Mouse (Mus musculus) hindbrain, embryonic 16.5 days (tissue): ENCODE data around the gene Lrrk1. TPM values are rescaled to one million over a fixed set of nuclear protein-coding genes. Genes with fewer than 3 reads are reported as not detected.

Source experiments
- ATAC-seq: fragments of 200-750 bp; cut with Nextera tagmentation; 2 replicates; pipeline ENCODE4 v1.8.0; 2017; ENCODE audit warnings: moderate TSS enrichment, moderate library complexity
- H3K27ac ChIP-seq: fragments of 300-500 bp; sonication (generic); 2 replicates; pipeline ENCODE4 v1.5.1; 2014; ENCODE audit warnings: low read depth, mild to moderate bottlenecking, control low read depth, low read length, moderate library complexity
- H3K27me3 ChIP-seq: fragments of 300-500 bp; sonication (generic); replicated peaks from 2 replicates; pipeline ENCODE4 v1.6.1; 2014; ENCODE audit warnings: low read length; ENCODE audit not compliant: control insufficient read depth, insufficient read depth
- H3K36me3 ChIP-seq: fragments of 300-500 bp; sonication (generic); 2 replicates; pipeline ENCODE4 v1.6.1; 2014; ENCODE audit warnings: mild to moderate bottlenecking, low read length, moderate library complexity, mixed read lengths; ENCODE audit not compliant: control insufficient read depth, insufficient read depth
- H3K4me1 ChIP-seq: fragments of 300-500 bp; sonication (generic); 2 replicates; pipeline ENCODE4 v1.6.1; 2014; ENCODE audit warnings: low read depth, low read length; ENCODE audit not compliant: control insufficient read depth, insufficient read depth
- H3K4me2 ChIP-seq: fragments of 300-500 bp; sonication (generic); 2 replicates; pipeline ENCODE4 v1.6.1; 2014; ENCODE audit warnings: mild to moderate bottlenecking, low read length, control low read depth, moderate library complexity
- H3K4me3 ChIP-seq: fragments of 300-500 bp; sonication (generic); 2 replicates; pipeline ENCODE4 v1.5.1; 2014; ENCODE audit warnings: mild to moderate bottlenecking, low read length, control low read depth, moderate library complexity
- H3K9ac ChIP-seq: fragments of 300-500 bp; sonication (generic); 2 replicates; pipeline ENCODE4 v1.6.1; 2014; ENCODE audit warnings: low read depth, mild to moderate bottlenecking, control low read depth, low read length, moderate library complexity
- H3K9me3 ChIP-seq: fragments of 300-500 bp; sonication (generic); 2 replicates; pipeline ENCODE4 v1.6.1; 2014; ENCODE audit warnings: mild to moderate bottlenecking, low read length, moderate library complexity; ENCODE audit not compliant: control insufficient read depth
- WGBS: fragments of 180-500 bp; shearing (Covaris S2); extraction: QIAGEN DNeasy Blood & Tissue Kit; methylation state at CpG from one replicate; pipeline ENCODE4 v1.1.7; 2014; 5-methylcytosine and 5-hydroxymethylcytosine counted together
- polyA plus RNA-seq: library from polyadenylated mRNA; unstranded; fragments of >200 nt; fragmentation: Nextera tagmentation; extraction: Ambion mirVana; gene quantifications from 2 replicates; pipeline ENCODE4 v1.2.1, GENCODE M21; 2015

Lrrk1 gene
- polyA plus RNA-seq, 1 experiment from 2014 or later, result 3.0 TPM

DNA sequence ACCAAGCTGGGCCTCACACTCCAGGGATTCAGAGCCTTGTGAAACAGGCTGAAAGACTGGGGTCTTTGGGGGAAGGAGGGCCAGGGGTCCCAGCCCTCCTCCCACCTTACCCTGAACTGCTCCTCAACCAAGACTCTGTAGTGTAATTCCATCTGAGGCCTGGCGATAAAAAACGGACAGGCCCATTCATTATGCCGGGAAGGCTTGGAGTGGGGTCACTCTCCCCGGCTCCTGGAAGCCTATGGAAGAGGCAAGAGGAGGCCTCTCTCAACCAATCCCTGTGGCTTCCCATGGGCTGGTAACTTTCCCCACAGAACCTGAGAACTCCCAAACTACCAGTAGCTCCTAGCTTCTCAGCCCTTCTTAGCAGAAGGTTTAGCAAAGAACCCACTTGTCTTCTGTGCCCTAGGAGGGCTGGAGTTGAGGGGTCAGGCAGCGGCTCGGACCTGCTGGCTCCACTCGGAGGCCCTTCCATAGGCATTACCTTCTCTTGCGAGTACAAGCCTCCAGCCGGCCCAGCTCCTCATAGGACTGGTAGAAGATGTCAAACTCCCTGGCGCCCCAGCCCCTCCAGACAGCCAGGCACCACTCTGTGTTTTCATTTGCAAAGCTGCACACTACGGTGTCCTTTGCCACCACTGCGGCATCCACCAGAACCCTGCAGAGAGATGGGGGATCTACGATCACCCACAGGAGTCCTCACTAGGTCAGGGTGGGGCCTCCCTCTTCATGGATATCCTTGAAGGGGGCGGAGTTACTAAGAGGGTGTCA lies 128.5 kb downstream of the Lrrk1 start:
- no peak overlapping the region for H3K4me2 ChIP-seq
- H3K9me3 ChIP-seq, result no peaks in the 10 kb centered on the region
- no peaks in the 10 kb centered on the region for H3K27me3 ChIP-seq
- no peaks in the 10 kb centered on the region for H3K36me3 ChIP-seq
- no peak overlapping the region for H3K9ac ChIP-seq
- peaks cover 11% of the 10 kb centered on the region for H3K4me1 ChIP-seq
- no peak overlapping the region for H3K27ac ChIP-seq
- H3K4me3 ChIP-seq, result no peak overlapping the region
- ATAC-seq, result no peak
- WGBS, result 81% methylated on average over 14 of the region's 14 CpGs

DNA sequence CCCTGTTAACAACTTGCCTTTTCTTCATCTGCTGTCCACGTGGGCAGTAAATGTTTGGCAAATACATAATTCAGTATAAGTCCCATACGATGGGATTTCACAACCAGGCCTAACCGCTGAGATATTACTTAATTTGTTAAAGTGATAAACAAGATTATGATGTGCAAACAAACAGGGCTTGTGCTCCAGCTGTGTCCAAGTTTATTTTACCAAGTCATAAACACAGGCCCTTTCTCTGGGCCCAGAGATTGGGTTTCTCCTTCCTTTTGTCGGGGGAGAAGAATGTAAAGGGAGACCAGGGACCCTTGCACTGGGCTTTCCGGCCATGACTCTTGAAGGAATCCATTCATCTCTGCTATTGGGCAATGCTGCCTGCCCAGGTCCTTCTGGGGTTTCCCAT lies 129.2 kb downstream of the Lrrk1 start:
- Histone ChIP-seq H3K4me2 (no peak overlapping the region), H3K27me3 (no peaks in the 10 kb centered on the region), H3K9ac (no peak overlapping the region), H3K4me3 (no peak overlapping the region), H3K27ac (no peak overlapping the region), H3K36me3 (no peaks in the 10 kb centered on the region), H3K9me3 (no peaks in the 10 kb centered on the region), H3K4me1 (peaks cover 11% of the 10 kb centered on the region)
- 81% methylated on average over 5 of the region's 5 CpGs for WGBS
- ATAC-seq, result no peak

DNA sequence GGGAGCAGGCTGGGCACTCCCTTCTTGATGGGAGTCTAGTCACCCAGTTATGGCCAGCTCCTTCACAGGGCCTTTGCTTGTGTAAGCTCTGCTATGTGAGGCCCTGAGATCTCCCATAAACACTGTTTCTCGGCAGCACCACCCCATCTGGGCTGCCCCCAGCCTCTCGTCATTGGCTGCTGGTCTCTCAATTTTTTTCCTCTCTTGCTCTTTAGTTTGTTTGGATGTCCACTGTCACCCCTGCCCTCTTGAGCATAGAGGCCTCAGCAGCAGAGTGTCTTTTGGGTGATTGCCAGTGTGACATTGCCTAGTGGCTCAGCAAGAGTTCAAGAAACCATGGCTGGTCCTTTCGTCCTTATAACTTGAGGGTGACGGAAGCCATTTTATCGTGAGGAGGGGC lies 130.9 kb downstream of the Lrrk1 start:
- no peaks in the 10 kb centered on the region for H3K27me3 ChIP-seq
- no peak for ATAC-seq
- H3K4me2 ChIP-seq, result no peak overlapping the region
- no peak overlapping the region for H3K9ac ChIP-seq
- H3K27ac ChIP-seq, result no peak overlapping the region
- H3K36me3 ChIP-seq, result no peaks in the 10 kb centered on the region
- H3K9me3 ChIP-seq, result no peaks in the 10 kb centered on the region
- WGBS, result 85% methylated on average over 5 of the region's 5 CpGs
- H3K4me1 ChIP-seq, result peaks cover 11% of the 10 kb centered on the region
- no peak overlapping the region for H3K4me3 ChIP-seq

DNA sequence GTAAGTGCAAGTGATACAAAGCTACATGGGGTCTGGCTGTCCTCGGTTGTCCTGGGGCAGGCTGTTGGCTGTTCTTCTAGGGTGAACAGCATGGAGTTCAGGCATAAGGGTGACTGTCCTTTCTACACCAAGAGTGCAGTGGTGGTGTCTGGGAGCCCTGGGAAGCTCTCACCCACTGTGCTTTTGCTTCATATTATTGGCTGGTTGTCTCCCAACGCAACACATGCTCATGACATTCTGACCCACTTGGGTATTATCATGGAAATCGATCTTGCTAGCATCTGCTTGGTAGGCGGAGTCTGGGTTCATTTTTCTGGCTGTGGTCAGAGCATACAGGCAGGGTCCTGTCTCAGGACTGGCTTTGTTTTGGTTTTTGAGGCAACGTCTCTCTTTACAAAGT lies 131.7 kb downstream of the Lrrk1 start:
- no peak overlapping the region for H3K27ac ChIP-seq
- no peak overlapping the region for H3K9ac ChIP-seq
- no peak overlapping the region for H3K4me2 ChIP-seq
- ATAC-seq, result no peak
- H3K4me3 ChIP-seq, result no peak overlapping the region
- H3K4me1 ChIP-seq, result peaks cover 10% of the 10 kb centered on the region
- H3K27me3 ChIP-seq, result no peaks in the 10 kb centered on the region
- H3K36me3 ChIP-seq, result no peaks in the 10 kb centered on the region
- WGBS, result 57% methylated on average over 5 of the region's 5 CpGs
- H3K9me3 ChIP-seq, result no peaks in the 10 kb centered on the region

DNA sequence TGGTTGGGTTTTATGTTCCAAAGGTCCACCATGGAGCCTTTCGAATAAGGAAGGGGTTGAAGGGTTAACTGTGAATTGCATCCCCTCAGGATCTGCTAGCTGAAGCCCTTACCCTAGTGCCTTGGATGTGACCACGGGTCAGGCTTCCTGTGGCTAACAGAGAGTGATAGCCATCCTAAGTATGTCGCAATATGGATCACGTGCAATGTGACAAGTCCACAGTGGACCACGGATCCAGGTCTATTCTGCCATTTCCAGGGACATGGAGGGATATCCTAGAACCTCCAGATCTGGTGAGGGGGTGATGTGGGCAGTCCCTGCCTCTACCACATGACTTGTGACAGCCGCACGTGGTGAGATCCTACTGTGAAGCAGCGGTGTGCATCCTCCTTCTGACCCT lies 133.2 kb downstream of the Lrrk1 start:
- Histone ChIP-seq H3K9ac (no peak overlapping the region), H3K4me3 (no peak overlapping the region), H3K4me1 (peaks cover 2% of the 10 kb centered on the region; the same call in 1 of the 2 replicates), H3K4me2 (no peak overlapping the region), H3K36me3 (no peaks in the 10 kb centered on the region), H3K27ac (no peak overlapping the region), H3K9me3 (no peaks in the 10 kb centered on the region), H3K27me3 (no peaks in the 10 kb centered on the region)
- ATAC-seq, result no peak
- WGBS, result 84% methylated on average over 8 of the region's 8 CpGs

DNA sequence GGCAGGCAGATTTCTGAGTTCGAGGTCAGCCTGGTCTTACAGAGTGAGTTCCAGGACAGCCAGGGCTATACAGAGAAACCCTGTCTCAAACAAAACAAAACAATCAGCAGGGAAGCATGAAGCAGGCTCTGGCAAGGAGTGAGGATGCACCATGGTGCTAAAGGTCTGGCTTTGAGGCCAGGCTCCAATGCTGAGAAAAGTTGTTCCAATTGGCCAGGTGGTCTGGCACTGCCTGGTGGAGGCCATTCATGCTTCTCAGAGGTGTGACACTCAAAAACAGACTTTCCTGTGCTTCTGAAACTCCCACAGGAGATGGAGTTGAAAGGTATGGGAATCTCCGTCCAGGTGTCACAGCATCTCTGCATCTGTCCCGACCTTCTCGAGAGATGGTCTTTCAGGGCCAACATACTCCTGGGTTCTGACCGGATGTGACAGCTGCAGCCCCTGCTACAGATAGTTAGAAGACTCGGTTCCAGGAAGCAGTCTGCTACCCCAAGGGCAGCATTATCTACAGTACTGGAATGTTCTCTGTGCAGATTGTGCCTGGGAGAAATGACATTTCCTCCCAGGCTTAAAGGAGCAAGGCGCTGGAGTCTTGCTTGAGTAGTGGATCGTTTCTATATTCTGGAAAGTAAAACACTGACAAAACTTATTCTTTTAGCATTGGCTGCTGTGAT lies 134.0 kb downstream of the Lrrk1 start:
- ATAC-seq, result no peak

DNA sequence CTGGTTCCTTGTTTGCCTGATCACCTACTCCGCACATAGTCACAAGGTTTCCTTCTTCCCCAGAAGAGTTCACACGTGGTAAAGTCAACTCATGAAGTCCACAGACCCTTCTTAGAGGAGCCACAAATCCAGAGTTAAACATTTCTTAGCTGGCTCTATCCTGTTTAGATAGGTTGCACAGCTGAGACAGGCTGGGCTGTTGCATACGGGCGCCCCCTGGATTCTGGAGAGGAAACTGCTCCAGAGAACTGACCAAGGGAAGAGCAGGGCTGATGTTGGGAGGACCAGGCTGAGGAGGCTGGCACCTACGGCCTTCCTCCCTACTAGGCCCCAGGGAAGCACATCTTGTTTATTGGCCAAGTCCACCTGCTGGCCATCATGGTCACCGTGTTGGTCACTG lies 138.1 kb downstream of the Lrrk1 start:
- H3K27ac ChIP-seq, result no peak overlapping the region
- H3K27me3 ChIP-seq, result no peaks in the 10 kb centered on the region
- peaks cover 12% of the 10 kb centered on the region for H3K4me1 ChIP-seq
- no peaks in the 10 kb centered on the region for H3K36me3 ChIP-seq
- WGBS, result 28% methylated on average over 6 of the region's 6 CpGs
- H3K4me2 ChIP-seq, result no peak overlapping the region
- H3K9ac ChIP-seq, result no peak overlapping the region
- no peak overlapping the region for H3K4me3 ChIP-seq
- no peak for ATAC-seq
- H3K9me3 ChIP-seq, result no peaks in the 10 kb centered on the region

More for the DNA sequence above, 134.0 kb downstream of the Lrrk1 start:
- H3K9me3 ChIP-seq, result no peaks in the 10 kb centered on the region
- 86% methylated on average over 8 of the region's 8 CpGs for WGBS
- H3K4me2 ChIP-seq, result no peak overlapping the region
- no peaks in the 10 kb centered on the region for H3K36me3 ChIP-seq
- H3K4me1 ChIP-seq, result no peaks in the 10 kb centered on the region
- H3K27me3 ChIP-seq, result no peaks in the 10 kb centered on the region
- no peak overlapping the region for H3K27ac ChIP-seq
- no peak overlapping the region for H3K9ac ChIP-seq
- H3K4me3 ChIP-seq, result no peak overlapping the region

DNA sequence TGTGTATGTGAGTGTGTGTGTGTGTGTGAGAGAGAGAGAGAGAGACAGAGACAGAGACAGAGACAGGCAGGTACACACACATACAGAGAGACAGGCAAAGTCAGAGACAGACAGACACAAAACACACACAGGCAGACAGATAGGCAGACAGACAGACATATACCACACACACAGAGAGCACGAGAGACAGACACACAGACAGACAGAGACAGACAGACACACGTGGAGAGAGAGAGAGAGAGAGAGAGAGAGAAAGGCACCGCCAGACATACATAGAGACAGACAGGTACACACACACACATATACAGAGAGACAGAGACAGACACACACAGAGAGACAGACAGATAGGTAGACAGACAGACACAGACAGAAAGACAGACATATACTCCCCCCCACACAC lies 138.7 kb downstream of the Lrrk1 start:
- Histone ChIP-seq H3K4me3 (no peak overlapping the region), H3K4me2 (no peak overlapping the region), H3K9me3 (no peaks in the 10 kb centered on the region), H3K9ac (no peak overlapping the region), H3K36me3 (no peaks in the 10 kb centered on the region), H3K27me3 (no peaks in the 10 kb centered on the region), H3K27ac (no peak overlapping the region), H3K4me1 (peaks cover 12% of the 10 kb centered on the region)
- no peak for ATAC-seq
- 94% methylated on average over 3 of the region's 3 CpGs for WGBS

DNA sequence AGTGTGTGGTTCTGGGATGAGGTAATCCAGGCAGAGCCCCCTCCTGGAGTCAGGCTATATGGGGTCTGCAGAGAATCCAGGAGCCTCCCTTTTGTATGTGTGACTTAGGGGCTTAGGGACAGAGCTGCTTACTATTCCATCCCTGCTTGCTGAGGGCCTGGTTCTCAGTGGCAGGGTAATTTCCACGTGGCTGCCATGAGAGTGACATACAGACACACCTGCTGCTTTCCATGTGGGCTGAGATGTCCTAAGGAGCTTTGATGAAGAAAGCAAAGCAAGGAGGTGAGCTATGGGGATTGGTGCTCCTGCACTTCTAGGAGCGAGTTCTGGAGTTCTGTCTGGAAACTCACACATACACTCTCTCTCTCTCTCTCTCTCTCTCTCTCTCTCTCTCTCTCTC lies 139.1 kb downstream of the Lrrk1 start:
- H3K27me3 ChIP-seq, result no peaks in the 10 kb centered on the region
- no peak overlapping the region for H3K9ac ChIP-seq
- 60% methylated on average over 2 of the region's 2 CpGs for WGBS
- no peak for ATAC-seq
- H3K9me3 ChIP-seq, result no peaks in the 10 kb centered on the region
- no peak overlapping the region for H3K4me3 ChIP-seq
- H3K4me1 ChIP-seq, result peaks cover 12% of the 10 kb centered on the region
- H3K27ac ChIP-seq, result no peak overlapping the region; the same call in 1 of the 2 replicates
- H3K4me2 ChIP-seq, result no peak overlapping the region
- H3K36me3 ChIP-seq, result no peaks in the 10 kb centered on the region
